Mouse (Mus musculus): ENCODE measurements around the gene Trim24. TPM values are rescaled to one million over a fixed set of nuclear protein-coding genes. Genes with fewer than 3 reads are reported as not detected.

The Trim24 gene
- polyA plus RNA-seq, 1 experiment from 2014 or later: 19.6 TPM

- no peaks in the 10 kb centered on the region for H3K4me1 ChIP-seq
- H3K9me3 ChIP-seq (replicated peaks): no peaks in the 10 kb centered on the region
- ATAC-seq: no peak
- H3K27me3 ChIP-seq: no peaks in the 10 kb centered on the region
- H3K36me3 ChIP-seq (ENCODE audit: poor library complexity, severe bottlenecking): peaks cover 67% of the 10 kb centered on the region
- H3K9ac ChIP-seq: no peak overlapping the region
- no peak overlapping the region for H3K4me3 ChIP-seq
- 91% methylated on average over 4 of the region's 4 CpGs for WGBS
- H3K4me2 ChIP-seq: no peak overlapping the region
- H3K27ac ChIP-seq: no peak overlapping the region
Observed at GRCm38 (mm10) chr6:37967386-37967785, 96.8 kb downstream of the Trim24 start.

- Histone ChIP-seq H3K36me3 (ENCODE audit: poor library complexity, severe bottlenecking) (no peaks in the 10 kb centered on the region), H3K4me3 (no peak overlapping the region), H3K9me3 (replicated peaks) (no peaks in the 10 kb centered on the region), H3K27ac (no peak overlapping the region), H3K4me1 (no peaks in the 10 kb centered on the region), H3K4me2 (no peak overlapping the region), H3K27me3 (no peaks in the 10 kb centered on the region), H3K9ac (no peak overlapping the region)
- peak; percentile 83 for ATAC-seq
- 12% methylated on average over 6 of the region's 6 CpGs for WGBS
Observed at GRCm38 (mm10) chr6:38007459-38007858, 136.8 kb downstream of the Trim24 start.

- H3K4me2 ChIP-seq: no peak overlapping the region
- no peaks in the 10 kb centered on the region for H3K36me3 ChIP-seq (ENCODE audit: poor library complexity, severe bottlenecking)
- no peak overlapping the region for H3K4me3 ChIP-seq
- H3K4me1 ChIP-seq: no peaks in the 10 kb centered on the region
- H3K9ac ChIP-seq: no peak overlapping the region
- ATAC-seq: no peak
- 0 out of 2 replicates have a peak, but pooled peaks cover 3% of the 10 kb centered on the region for H3K9me3 ChIP-seq (replicated peaks)
- no peaks in the 10 kb centered on the region for H3K27me3 ChIP-seq
- H3K27ac ChIP-seq: no peak overlapping the region
- WGBS: 70% methylated on average over 2 of the region's 2 CpGs
Observed at GRCm38 (mm10) chr6:38012829-38013228, 142.2 kb downstream of the Trim24 start.

Other genes starting within 250 kb of the Trim24 start
- gene Svopl, start 176.2 kb downstream of the Trim24 start, polyA plus RNA-seq (2015; fragmentation: Nextera tagmentation; extraction: Ambion mirVana): 0.36 and 0.93 TPM in 2 replicates
- not detected in 2 replicates for gene Tmem213, start 238.4 kb downstream of the Trim24 start, polyA plus RNA-seq (2015; fragmentation: Nextera tagmentation; extraction: Ambion mirVana)